ENCODE assay signal across 22 mouse cellular contexts in genomic region chr13:60148235-60148634, GRCm38 (mm10). TPM values are rescaled to one million over a fixed set of nuclear protein-coding genes. Genes with fewer than 3 reads are reported as not detected.
DNase-seq lines count a peak whose midpoint lies in the region; ATAC-seq lines count a peak whose summit lies in the region.
"Had no signal": no experiment of that assay in that cellular context is flagged by ENCODE, and none has a peak within 500 bp of the region (broad histone marks: within the 10 kb centered on the region; RNA-seq: fewer than 3 reads in every experiment).

No protein-coding gene starts in this region.

- peaks cover 15% of the 10 kb centered on the region for H3K9me3 ChIP-seq in embryonic facial prominence, embryonic 10.5 days
- H3K9me3 ChIP-seq in hindbrain, embryonic 13.5 days, result 0 out of 2 replicates have a peak, but pooled peaks cover 11% of the 10 kb centered on the region
- peaks cover 9% of the 10 kb centered on the region for H3K9me3 ChIP-seq in midbrain, embryonic 11.5 days (ENCODE audit: control insufficient read depth, low read length)
- H3K9me3 ChIP-seq: embryonic facial prominence, embryonic 15.5 days; heart, embryonic 10.5 days; intestine, embryonic 15.5 days; liver, embryonic 15.5 days had no signal

- no peak overlapping the region for H3K4me2 ChIP-seq in hindbrain, embryonic 13.5 days
- no peak overlapping the region for H3K4me2 ChIP-seq in midbrain, embryonic 11.5 days
- H3K4me2 ChIP-seq: liver, embryonic 15.5 days had no signal

- H3K27me3 ChIP-seq in embryonic facial prominence, embryonic 10.5 days (replicated peaks; ENCODE audit: low read depth, poor library complexity, severe bottlenecking), result peaks cover 42% of the 10 kb centered on the region
- peaks cover 14% of the 10 kb centered on the region for H3K27me3 ChIP-seq in hindbrain, embryonic 13.5 days
- no peaks in the 10 kb centered on the region; the same call in 1 of the 2 replicates for H3K27me3 ChIP-seq in midbrain, embryonic 11.5 days (ENCODE audit: control insufficient read depth, insufficient read depth, low read length)
- H3K27me3 ChIP-seq: embryonic facial prominence, embryonic 15.5 days had no signal

- no peak overlapping the region for H3K9ac ChIP-seq in hindbrain, embryonic 13.5 days
- no peak overlapping the region for H3K9ac ChIP-seq in midbrain, embryonic 11.5 days (ENCODE audit: low read length)
- H3K9ac ChIP-seq: embryonic facial prominence, embryonic 15.5 days; intestine, embryonic 15.5 days; liver, embryonic 15.5 days had no signal

- ATAC-seq in hindbrain, embryonic 13.5 days (ENCODE audit: low FRiP score), result 0 out of 2 replicates have a peak, but pooled peaks have one; percentile 36
- no peak for ATAC-seq in midbrain, embryonic 11.5 days (ENCODE audit: low FRiP score)

- peak overlapping the region; percentile 92 for H3K27ac ChIP-seq in embryonic facial prominence, embryonic 10.5 days (replicated peaks)
- H3K27ac ChIP-seq in hindbrain, embryonic 13.5 days, result no peak overlapping the region
- H3K27ac ChIP-seq in midbrain, embryonic 11.5 days (ENCODE audit: low read depth, low read length), result peak overlapping the region; percentile 9; the same call in 1 of the 2 replicates
- H3K27ac ChIP-seq: intestine, embryonic 15.5 days; layer of hippocampus, adult 2 months; liver, embryonic 15.5 days had no signal

- intact Hi-C loops in heart, postnatal 10 days (cut with DNase I), result no loop called here

- WGBS in embryonic facial prominence, embryonic 10.5 days, result 70% methylated on average over 3 of the region's 3 CpGs
- WGBS in hindbrain, embryonic 13.5 days, result 84% methylated on average over 3 of the region's 3 CpGs
- WGBS in midbrain, embryonic 11.5 days, result 72% methylated on average over 3 of the region's 3 CpGs

- 0 out of 2 replicates have a peak, but pooled peaks cover 2% of the 10 kb centered on the region for H3K36me3 ChIP-seq in embryonic facial prominence, embryonic 10.5 days (replicated peaks)
- no peaks in the 10 kb centered on the region for H3K36me3 ChIP-seq in hindbrain, embryonic 13.5 days
- no peaks in the 10 kb centered on the region for H3K36me3 ChIP-seq in midbrain, embryonic 11.5 days (ENCODE audit: control insufficient read depth, insufficient read depth, low read length)
- H3K36me3 ChIP-seq: embryonic facial prominence, embryonic 15.5 days; heart, embryonic 10.5 days; intestine, embryonic 15.5 days; liver, embryonic 15.5 days had no signal

- peaks cover 47% of the 10 kb centered on the region for H3K4me1 ChIP-seq in embryonic facial prominence, embryonic 10.5 days
- peaks cover 19% of the 10 kb centered on the region for H3K4me1 ChIP-seq in hindbrain, embryonic 13.5 days (replicated peaks)
- H3K4me1 ChIP-seq in midbrain, embryonic 11.5 days (ENCODE audit: control insufficient read depth, insufficient read depth, low read length), result peaks cover 22% of the 10 kb centered on the region
- H3K4me1 ChIP-seq: intestine, embryonic 15.5 days; liver, embryonic 15.5 days had no signal

- H3K4me3 ChIP-seq in embryonic facial prominence, embryonic 10.5 days, result no peak overlapping the region
- H3K4me3 ChIP-seq in hindbrain, embryonic 13.5 days, result no peak overlapping the region
- no peak overlapping the region for H3K4me3 ChIP-seq in midbrain, embryonic 11.5 days (ENCODE audit: low read depth, low read length)
- H3K4me3 ChIP-seq: liver, embryonic 15.5 days had no signal

- DNase-seq in heart, adult 11 months, result peak; percentile 57
- DNase-seq in heart, postnatal 10 days, result no peak
- DNase-seq in embryonic facial prominence, embryonic 10.5 days (ENCODE audit: low spot score), result no peak
- no peak for DNase-seq in midbrain, embryonic 11.5 days (ENCODE audit: low spot score, missing footprints)
- no peak for DNase-seq in embryo, embryonic 9.5 days (ENCODE audit: extremely low spot score)
- no peak for DNase-seq in adrenal gland, adult (ENCODE audit: inconsistent age in 2 of 2, low spot score in 1 of 2)
- no peak for DNase-seq in adrenal gland, adult 8-10 months
- DNase-seq: adrenal gland, postnatal 25 days; cerebellum, adult 2 months; gastrocnemius, postnatal 25 days; heart, postnatal 14 days; left cerebral cortex, postnatal 4 days; lung, postnatal 14 days; right cerebral cortex, postnatal 25 days; thymus, postnatal 25 days had no signal

RNA-seq across cellular contexts. Expression of gene Gas1, which starts 28.9 kb away (rescaled TPM):
- total RNA-seq in heart, postnatal 10 days (2021), result 10 to 100 TPM; 70.2 to 80.5 TPM
- polyA plus RNA-seq in embryonic facial prominence, embryonic 10.5 days (2016; fragmentation: Nextera tagmentation; extraction: Ambion mirVana), result 77.9 and 78.3 TPM in 2 replicates
- polyA plus RNA-seq in hindbrain, embryonic 13.5 days (2015; fragmentation: Nextera tagmentation; extraction: Ambion mirVana), result 17.0 and 19.1 TPM in 2 replicates
- 87.2 and 103 TPM in 2 replicates for polyA plus RNA-seq in midbrain, embryonic 11.5 days (2014; fragmentation: Nextera tagmentation; extraction: Ambion mirVana)
- 10 to 100 TPM; 32.3 to 57.9 (median 38.8) TPM for total RNA-seq in adrenal gland, adult 8-10 months (2022)
- total RNA-seq: megakaryocyte-erythroid progenitor cell, adult 5-6 weeks had no signal
